Mouse (Mus musculus) heart, adult 2 months (tissue): ENCODE results near the gene Fubp1. TPM values are rescaled to one million over a fixed set of nuclear protein-coding genes. Genes with fewer than 3 reads are reported as not detected.

Experiments
- DNase-seq, 2 experiments: peaks; one replicate each; pipeline ENCODE4 v3.0.0; 2021
- H3K27ac ChIP-seq: fragments of 200-600 bp; 2 replicates; pipeline ENCODE4 v1.8.1; 2022
- H3K27me3 ChIP-seq: fragments of 200-500 bp; 2 replicates; pipeline ENCODE4 v1.6.1; 2012; ENCODE audit warnings: mild to moderate bottlenecking, low read length, inconsistent platforms, mixed read lengths; ENCODE audit not compliant: control insufficient read depth, insufficient read depth
- H3K36me3 ChIP-seq: fragments of 200-500 bp; 2 replicates; pipeline ENCODE4 v1.6.1; 2012; ENCODE audit warnings: low read length, inconsistent platforms; ENCODE audit not compliant: control insufficient read depth, insufficient read depth
- H3K4me1 ChIP-seq: fragments of 200-500 bp; 2 replicates; pipeline ENCODE4 v1.6.1; 2011; ENCODE audit warnings: low read length; ENCODE audit not compliant: control insufficient read depth, insufficient read depth
- H3K4me3 ChIP-seq: fragments of 200-600 bp; 2 replicates; pipeline ENCODE4 v1.8.1; 2022
- H3K79me2 ChIP-seq: fragments of 200-500 bp; replicated peaks from 2 replicates; pipeline ENCODE4 v1.6.1; 2012; ENCODE audit warnings: mild to moderate bottlenecking, inconsistent platforms, low read length, moderate library complexity, mixed read lengths; ENCODE audit not compliant: control insufficient read depth, insufficient read depth
- H3K9ac ChIP-seq: fragments of 200-500 bp; 2 replicates; pipeline ENCODE4 v1.6.1; 2012; ENCODE audit warnings: low read depth, mild to moderate bottlenecking, control low read depth, inconsistent platforms, low read length, mixed read lengths
- CTCF ChIP-seq: fragments of 200-600 bp; IDR thresholded peaks from 2 replicates; pipeline ENCODE4 v1.8.1; 2022; ENCODE audit warnings: antibody characterized with exemption, mild to moderate bottlenecking, moderate library complexity
- EP300 ChIP-seq: fragments of 200-500 bp; IDR thresholded peaks from 2 replicates; pipeline ENCODE4 v1.6.1; 2011; ENCODE audit warnings: low read depth, low read length, control low read depth; ENCODE audit not compliant: insufficient read depth
- POLR2A ChIP-seq: fragments of 200-500 bp; IDR thresholded peaks from 2 replicates; pipeline ENCODE4 v1.6.1; 2011; ENCODE audit warnings: mild to moderate bottlenecking, low read depth, low read length, control low read depth; ENCODE audit not compliant: insufficient read depth
- WGBS: fragments of 180-500 bp; shearing (Covaris S2); methylation state at CpG from one replicate; pipeline ENCODE4 v1.1.7; 2018; 5-methylcytosine and 5-hydroxymethylcytosine counted together
- intact Hi-C: fragments of 180-260 bp; cut with DNase I; formaldehyde crosslinking; loops from one replicate; pipeline ENCODE4 v1.15.1; 2025
- polyA plus RNA-seq: library from polyadenylated mRNA; depleted of rRNA; stranded (reverse); fragments of >200 nt; gene quantifications from 2 replicates; pipeline ENCODE4 v1.2.3, GENCODE M21; 2012; rRNA removed
- total RNA-seq, 2 experiments: library from RNA; stranded (reverse); gene quantifications; 2 replicates each; pipeline ENCODE4 v1.2.3; 2021

Fubp1 gene
- total and polyA plus RNA-seq, 3 experiments: 39.4 to 58.0 (median 54.2) TPM

DNA sequence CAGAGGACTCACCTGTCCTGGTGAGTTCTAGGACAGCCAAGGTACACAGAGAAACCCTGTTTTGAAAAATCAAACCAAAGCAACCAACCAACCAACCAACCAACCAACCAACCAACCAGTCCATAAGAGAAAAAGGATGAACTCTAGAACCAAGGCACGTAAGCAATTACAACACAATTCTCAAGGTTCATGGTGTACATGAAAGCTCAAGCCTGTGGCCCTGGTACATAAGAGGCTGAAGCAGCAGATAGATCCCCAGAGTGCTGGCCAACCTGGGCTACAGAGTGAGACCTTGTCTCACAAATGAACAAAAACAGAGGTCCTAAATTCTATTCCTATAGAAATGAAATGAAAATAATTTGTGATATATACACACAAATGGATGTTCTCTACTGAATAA, 74.1 kb downstream of the Fubp1 start:
- no peak overlapping the region for H3K4me3 ChIP-seq
- peaks cover 2% of the 10 kb centered on the region for H3K4me1 ChIP-seq
- H3K9ac ChIP-seq: no peak overlapping the region
- intact Hi-C loops: no loop called here
- WGBS: 100% methylated on average over 1 of the region's 1 CpGs
- H3K36me3 ChIP-seq: no peaks in the 10 kb centered on the region
- TF ChIP-seq EP300 (no peak), POLR2A (no peak), CTCF (no peak)
- H3K27ac ChIP-seq: no peak overlapping the region
- DNase-seq: no peak
- no peaks in the 10 kb centered on the region for H3K79me2 ChIP-seq
- no peaks in the 10 kb centered on the region for H3K27me3 ChIP-seq

GRCm38 (mm10) chr3:152284759-152285158, 74.5 kb downstream of the Fubp1 start:
- Histone ChIP-seq H3K9ac (no peak overlapping the region), H3K36me3 (no peaks in the 10 kb centered on the region), H3K27me3 (no peaks in the 10 kb centered on the region), H3K79me2 (no peaks in the 10 kb centered on the region), H3K4me1 (peaks cover 2% of the 10 kb centered on the region), H3K27ac (no peak overlapping the region), H3K4me3 (no peak overlapping the region)
- 95% methylated on average over 5 of the region's 5 CpGs for WGBS
- TF ChIP-seq POLR2A (no peak), EP300 (no peak), CTCF (no peak)
- intact Hi-C loops: no loop called here
- no peak for DNase-seq

Other genes with a start within 250 kb of the Fubp1 start
- 1 to 10 TPM; 3.5 to 6.1 TPM for gene Gipc2, start 44.2 kb upstream of the Fubp1 start, total RNA-seq
- 4.8 and 5.2 TPM in 2 replicates for gene Gipc2, start 44.2 kb upstream of the Fubp1 start, polyA plus RNA-seq
- 100 to 1,000 TPM in 1 of 2 experiments, 10 to 100 TPM in 1; 98.4 to 102 TPM for gene Dnajb4, start 120 bp upstream of the Fubp1 start, total RNA-seq
- 18.1 and 43.8 TPM in 2 replicates for gene Dnajb4, start 120 bp upstream of the Fubp1 start, polyA plus RNA-seq
- 100 to 1,000 TPM; 316 to 339 TPM for gene Nexn, start 55.9 kb downstream of the Fubp1 start, total RNA-seq
- 16.4 and 27.2 TPM in 2 replicates for gene Nexn, start 55.9 kb downstream of the Fubp1 start, polyA plus RNA-seq
- 10 to 100 TPM; 11.0 to 12.6 TPM for gene Miga1, start 130.0 kb downstream of the Fubp1 start, total RNA-seq
- 4.2 and 10.2 TPM in 2 replicates for gene Miga1, start 130.0 kb downstream of the Fubp1 start, polyA plus RNA-seq
- 10 to 100 TPM; 23.1 to 24.3 TPM for gene Usp33, start 136.1 kb downstream of the Fubp1 start, total RNA-seq
- gene Usp33, start 136.1 kb downstream of the Fubp1 start, polyA plus RNA-seq: 9.0 and 19.6 TPM in 2 replicates
- gene Zzz3, start 185.1 kb downstream of the Fubp1 start, total RNA-seq: 10 to 100 TPM; 20.8 to 23.1 TPM
- 10.4 and 16.6 TPM in 2 replicates for gene Zzz3, start 185.1 kb downstream of the Fubp1 start, polyA plus RNA-seq